Mouse (Mus musculus) duodenum, adult 2 months (tissue): ENCODE data around the gene Olfr700. TPM values are rescaled to one million over a fixed set of nuclear protein-coding genes. Genes with fewer than 3 reads are reported as not detected.

Source experiments
- polyA plus RNA-seq: library from polyadenylated mRNA; depleted of rRNA; stranded (reverse); fragments of >200 nt; gene quantifications from 2 replicates; pipeline ENCODE4 v1.2.3, GENCODE M21; 2012; ENCODE audit warnings: low replicate concordance; rRNA removed

Olfr700 gene
- polyA plus RNA-seq = not detected in 2 replicates

GRCm38 (mm10) chr7:106808734-106809133 lies at the start of gene Olfr700:
Olfr700 (minus strand) TSS chr7:106808834.

GRCm38 (mm10) chr7:106843060-106843459 lies 34.4 kb upstream of the Olfr700 start, which contains the start of gene Olfr703:
Olfr703 (plus strand) TSS chr7:106843360.

GRCm38 (mm10) chr7:106833793-106834192 lies 25.2 kb upstream of the Olfr700 start, which contains the start of gene Olfr702:
Olfr702 (minus strand) TSS chr7:106833893.

GRCm38 (mm10) chr7:106813829-106814228 lies 5.2 kb upstream of the Olfr700 start, which contains the start of gene Olfr701:
Olfr701 (plus strand) TSS chr7:106814129.

GRCm38 (mm10) chr7:106793098-106793497 lies 15.5 kb downstream of the Olfr700 start, which contains the start of gene Olfr699:
Olfr699 (minus strand) TSS chr7:106793198.

Other genes with a start within 250 kb of the Olfr700 start
- not detected in 2 replicates for gene Olfr693, start 128.2 kb downstream of the Olfr700 start, polyA plus RNA-seq
- not detected in 2 replicates for gene Olfr694, start 117.0 kb downstream of the Olfr700 start, polyA plus RNA-seq
- gene Olfr695, start 92.4 kb downstream of the Olfr700 start, polyA plus RNA-seq = not detected in 2 replicates
- gene Olfr697, start 66.4 kb downstream of the Olfr700 start, polyA plus RNA-seq = not detected in 2 replicates
- not detected in 2 replicates for gene Olfr698, start 53.4 kb downstream of the Olfr700 start, polyA plus RNA-seq
- not detected in 2 replicates for gene Olfr699, start 15.6 kb downstream of the Olfr700 start, polyA plus RNA-seq
- not detected in 2 replicates for gene Olfr701, start 5.3 kb upstream of the Olfr700 start, polyA plus RNA-seq
- gene Olfr702, start 25.1 kb upstream of the Olfr700 start, polyA plus RNA-seq = not detected in 2 replicates
- not detected in 2 replicates for gene Olfr703, start 34.5 kb upstream of the Olfr700 start, polyA plus RNA-seq
- gene Olfr704, start 54.4 kb upstream of the Olfr700 start, polyA plus RNA-seq = not detected in 2 replicates
- not detected in 2 replicates for gene Olfr705, start 68.1 kb upstream of the Olfr700 start, polyA plus RNA-seq
- gene Olfr706, start 79.3 kb upstream of the Olfr700 start, polyA plus RNA-seq = not detected in 2 replicates
- gene Olfr707, start 92.4 kb upstream of the Olfr700 start, polyA plus RNA-seq = not detected in 2 replicates
- gene Olfr1532-ps1, start 99.2 kb upstream of the Olfr700 start, polyA plus RNA-seq = not detected in 2 replicates
- not detected in 2 replicates for gene Olfr709-ps1, start 123.4 kb upstream of the Olfr700 start, polyA plus RNA-seq
- not detected in 2 replicates for gene Olfr710, start 139.5 kb upstream of the Olfr700 start, polyA plus RNA-seq
- not detected in 2 replicates for gene Olfr6, start 155.1 kb upstream of the Olfr700 start, polyA plus RNA-seq
- not detected in 2 replicates for gene Olfr711, start 166.6 kb upstream of the Olfr700 start, polyA plus RNA-seq
- gene Olfr2, start 197.2 kb upstream of the Olfr700 start, polyA plus RNA-seq = not detected in 2 replicates
- gene Olfr713, start 222.3 kb upstream of the Olfr700 start, polyA plus RNA-seq = not detected in 2 replicates